Mouse (Mus musculus) R1 (cell line): ENCODE measurements around the gene Ifit3b.
"Not testable (repeated sequence)": the region's sequence is repeated elsewhere in the genome, so short reads cannot be mapped to it uniquely, and the experiment has no call there.

Source experiments
- DNase-seq: peaks from one replicate; pipeline ENCODE4 v3.0.0-alpha.2; 2018; ENCODE audit warnings: low read depth, low spot score

The Ifit3b gene

GRCm38 (mm10) chr19:34607237-34608051 is at the start of gene Ifit3b:
Ifit3b (plus strand) TSS chr19:34607970.
- not testable (repeated sequence) for DNase-seq

DNA sequence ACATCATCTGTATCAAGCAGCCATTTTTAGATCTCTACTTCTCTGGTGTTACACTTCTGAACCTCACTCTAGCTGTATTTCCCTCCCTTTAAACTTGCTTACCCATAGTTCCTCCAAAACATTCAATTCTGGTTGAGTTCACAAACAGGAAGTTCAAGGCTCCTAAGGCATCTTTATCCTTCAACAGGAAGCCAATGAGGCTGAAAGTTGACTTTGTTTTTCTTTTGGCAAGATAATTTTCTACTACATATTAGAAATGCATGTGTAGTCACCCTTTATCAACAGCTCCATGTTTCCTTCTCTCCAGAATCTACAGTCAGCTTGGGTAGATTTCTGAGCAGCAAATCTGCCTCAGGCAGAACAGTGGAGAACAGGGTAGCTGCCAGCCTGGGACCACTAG is 45.2 kb upstream of the Ifit3b start:
- DNase-seq, result no peak

DNA sequence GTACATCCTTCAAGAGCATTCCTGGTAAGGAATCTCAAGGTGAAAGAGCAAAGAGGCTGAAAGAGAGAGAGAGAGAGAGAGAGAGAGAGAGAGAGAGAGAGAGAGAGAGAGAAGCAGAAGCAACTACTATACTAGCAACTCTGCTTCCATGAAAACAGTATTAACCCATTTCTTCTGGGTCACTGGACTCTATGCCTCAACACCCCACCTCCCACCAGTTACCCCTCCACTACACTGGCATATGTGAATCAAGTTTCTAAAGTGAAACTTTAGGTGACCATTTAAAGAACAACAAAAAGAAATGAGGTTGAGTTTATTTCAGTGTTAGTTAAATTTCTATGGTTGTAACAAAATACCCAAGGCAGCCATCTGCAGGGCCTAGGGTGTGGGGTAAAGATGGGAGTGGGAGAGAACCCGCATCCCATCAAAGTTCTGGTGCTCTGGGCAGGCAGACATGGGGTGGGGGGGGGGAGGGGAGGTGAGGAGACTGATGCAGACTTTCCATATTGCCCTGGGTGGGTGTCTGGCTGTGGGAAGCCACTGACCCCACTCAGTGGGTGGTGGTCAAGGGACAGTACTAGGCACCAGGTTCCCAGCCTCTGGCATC is 41.5 kb upstream of the Ifit3b start:
- no peak for DNase-seq

- DNase-seq, result no peak
These were observed 38.5 kb upstream of the Ifit3b start for GRCm38 (mm10) chr19:34568988-34569895.

DNA sequence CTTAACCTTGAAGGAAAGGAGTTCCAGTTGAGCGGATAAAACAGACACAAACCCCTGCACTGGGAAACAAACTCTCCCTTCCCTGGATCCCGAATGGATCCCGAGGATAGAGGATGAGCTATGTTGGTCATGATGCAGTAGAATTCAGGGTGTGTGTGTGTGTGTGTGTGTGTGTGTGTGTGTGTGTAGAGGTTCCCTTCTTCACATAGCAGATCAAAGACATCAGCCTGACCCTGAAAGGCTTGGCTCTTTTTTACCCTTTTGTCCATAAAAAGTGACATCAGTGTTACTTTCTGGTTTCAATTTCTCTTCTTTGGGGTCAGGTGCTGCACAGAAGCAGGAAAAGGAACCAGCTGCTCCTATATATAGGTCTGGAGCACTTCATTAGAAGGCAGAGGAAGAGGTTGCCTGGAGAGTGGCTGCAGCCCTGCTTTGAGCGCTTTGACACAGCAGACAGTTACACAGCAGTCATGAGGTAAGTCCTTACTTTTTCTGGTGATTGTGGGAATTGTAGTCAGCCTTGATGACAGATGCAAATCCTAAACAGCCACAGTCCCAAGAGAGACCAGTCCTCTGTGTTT is 37.8 kb upstream of the Ifit3b start:
- DNase-seq, result no peak

GRCm38 (mm10) chr19:34571080-34571479 is 36.7 kb upstream of the Ifit3b start:
- DNase-seq, result no peak

GRCm38 (mm10) chr19:34573650-34574049 is 34.1 kb upstream of the Ifit3b start:
- no peak for DNase-seq

DNA sequence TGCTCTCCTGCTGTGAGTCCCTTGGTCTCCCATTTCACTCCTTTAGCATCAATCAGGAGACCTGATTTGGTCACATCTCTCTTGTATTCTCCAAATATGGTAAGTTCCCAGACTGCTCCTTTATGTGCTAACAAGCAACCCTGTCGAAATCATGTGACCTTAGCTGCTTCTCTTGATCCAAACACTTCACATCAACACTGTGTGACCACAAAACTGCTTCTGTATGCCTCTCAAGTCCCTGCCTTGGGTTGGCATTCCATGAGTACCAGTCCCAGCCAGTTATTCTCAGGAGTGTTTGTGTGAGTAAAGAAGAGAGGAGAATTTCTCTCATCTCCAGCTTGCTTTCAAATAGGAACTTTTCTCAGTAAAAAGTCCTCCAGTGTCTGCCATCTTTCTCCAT is 30.6 kb upstream of the Ifit3b start:
- no peak for DNase-seq

DNA sequence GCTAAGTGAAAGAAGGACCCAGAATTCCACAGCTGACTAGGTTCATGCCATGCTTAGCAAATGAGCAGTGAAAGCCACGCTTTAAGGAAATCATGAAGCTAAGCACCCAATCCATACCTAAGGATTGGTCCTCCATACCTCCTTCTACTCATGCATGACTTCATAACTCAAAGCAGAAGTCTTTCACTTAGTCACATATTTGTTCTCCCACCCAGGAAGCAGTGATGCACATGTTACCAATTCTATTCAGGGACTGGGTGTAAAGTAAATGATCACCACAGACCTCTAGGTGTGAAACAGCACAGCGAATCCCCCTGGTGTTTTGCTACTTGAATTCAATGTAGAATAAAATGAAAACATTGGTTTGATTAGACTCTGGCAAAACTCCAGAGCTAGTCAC is 25.1 kb upstream of the Ifit3b start:
- DNase-seq, result not testable (repeated sequence)

DNA sequence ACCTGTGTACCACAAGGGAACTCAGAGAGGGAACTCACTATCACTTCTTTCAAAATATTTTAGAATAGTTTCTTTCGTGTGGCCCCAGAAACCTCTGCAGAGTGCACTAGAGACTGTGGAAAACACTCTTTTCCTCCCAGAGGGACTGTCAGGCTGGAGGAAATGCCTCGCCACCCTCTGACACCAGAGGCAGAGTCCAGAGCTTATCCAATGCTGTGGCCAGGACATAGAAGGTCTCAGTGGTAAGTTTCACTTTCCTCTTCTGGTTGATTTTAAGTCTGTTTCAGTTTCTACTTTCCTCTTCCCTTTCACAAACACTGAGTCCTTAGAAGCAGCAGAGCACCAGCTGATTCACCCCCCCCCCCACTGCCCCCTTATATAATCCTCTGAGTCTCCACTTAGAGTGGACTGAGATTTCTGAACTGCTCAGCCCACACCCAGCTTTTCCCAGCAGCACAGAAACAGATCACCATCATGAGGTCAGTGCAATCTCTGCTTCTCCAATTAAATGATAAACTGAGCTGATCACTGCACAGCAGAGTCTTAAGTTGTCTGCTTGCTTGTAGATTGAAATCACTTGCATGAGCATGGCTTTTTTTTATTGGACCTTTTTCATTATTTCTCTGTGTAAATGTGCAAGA is 24.5 kb upstream of the Ifit3b start, which contains the start of gene Ifit3:
TSS of gene Ifit3 (plus strand) at position 406 of the 641 bp plus-strand sequence.
- not testable (repeated sequence) for DNase-seq

- DNase-seq, result not testable (repeated sequence)
These were observed 21.9 kb upstream of the Ifit3b start for GRCm38 (mm10) chr19:34585740-34586458.

- not testable (repeated sequence) for DNase-seq
These were observed 19.7 kb upstream of the Ifit3b start for GRCm38 (mm10) chr19:34587898-34588692.

GRCm38 (mm10) chr19:34588959-34589358 is 18.8 kb upstream of the Ifit3b start:
- DNase-seq, result no peak

DNA sequence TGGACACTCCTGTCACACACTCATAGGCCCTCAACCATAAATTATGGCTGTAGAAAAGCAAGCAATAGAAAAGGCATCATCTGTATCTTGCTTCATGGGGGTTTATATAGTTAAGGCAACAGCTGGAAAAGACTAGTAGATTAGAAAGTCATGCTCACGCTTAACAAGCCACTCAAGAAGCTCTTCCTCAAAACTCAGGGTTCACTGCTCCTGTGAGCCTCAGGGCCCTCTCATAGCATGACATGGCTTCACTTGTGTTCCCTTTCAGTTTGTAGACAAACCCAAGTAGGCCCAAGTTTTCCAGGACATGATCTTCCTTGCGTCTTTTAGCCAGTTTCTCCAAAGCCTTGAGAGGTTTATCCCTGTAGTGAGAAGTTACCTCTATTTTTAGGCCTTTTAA is 14.3 kb upstream of the Ifit3b start:
- no peak for DNase-seq

GRCm38 (mm10) chr19:34594523-34594922 is 13.2 kb upstream of the Ifit3b start:
- DNase-seq, result not testable (repeated sequence)

DNA sequence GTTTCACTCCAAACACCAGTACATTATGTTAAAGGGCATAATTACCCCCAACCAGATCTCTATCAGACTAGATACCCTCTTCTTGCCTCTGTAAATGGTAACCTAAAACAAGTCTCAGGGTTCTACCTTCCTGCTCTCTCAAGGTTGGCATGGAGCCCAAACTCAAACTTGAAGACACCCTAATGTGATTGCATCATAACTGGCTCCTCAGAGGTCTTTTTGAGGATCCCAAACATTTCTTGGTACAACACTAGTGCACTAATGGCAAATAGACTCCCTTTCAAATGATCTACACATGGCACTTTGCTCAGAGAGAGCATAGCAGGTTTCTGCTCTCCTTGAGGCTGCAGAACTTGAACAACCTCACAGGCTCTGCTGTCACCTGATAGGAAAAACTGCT is 11.0 kb upstream of the Ifit3b start:
- no peak for DNase-seq

DNA sequence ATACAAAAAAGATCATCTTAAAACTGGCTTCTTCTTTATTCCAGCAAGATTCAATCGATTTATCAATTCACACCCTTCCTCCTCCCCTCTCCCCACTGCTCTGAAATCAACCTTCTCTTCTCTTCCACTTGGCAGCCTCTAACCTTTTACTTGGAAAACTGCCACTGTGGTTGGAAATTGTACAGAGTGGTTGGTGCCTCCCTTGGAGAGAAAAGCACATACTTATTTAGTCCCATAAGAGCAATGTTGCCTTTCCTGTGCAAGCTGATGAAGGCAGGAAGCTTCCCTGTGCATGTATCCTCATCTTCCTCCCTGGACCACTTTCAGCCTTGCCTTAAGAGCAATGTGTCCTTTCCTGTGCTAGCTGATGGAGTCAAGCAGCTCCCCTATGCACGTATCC is 9.4 kb upstream of the Ifit3b start:
- no peak for DNase-seq

DNA sequence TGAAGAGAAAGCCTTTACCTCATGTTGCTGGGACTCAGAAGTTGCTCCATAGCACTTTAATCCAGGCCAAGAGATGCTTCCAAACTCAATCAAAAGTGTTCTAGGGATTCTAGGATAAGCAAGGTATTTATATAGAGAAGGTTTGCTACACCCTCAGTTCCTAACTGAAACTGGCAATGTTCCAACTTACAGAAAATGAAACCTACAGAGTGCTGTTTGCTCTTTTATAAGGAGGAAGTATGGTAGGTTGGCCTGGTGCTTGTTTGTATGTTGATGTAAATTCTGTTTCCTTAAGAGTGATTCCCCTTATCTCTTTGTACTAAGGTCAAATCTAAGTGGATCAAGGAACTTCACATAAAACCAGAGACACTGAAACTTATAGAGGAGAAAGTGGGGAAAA is 8.5 kb upstream of the Ifit3b start:
- not testable (repeated sequence) for DNase-seq

GRCm38 (mm10) chr19:34601888-34602287 is 5.9 kb upstream of the Ifit3b start, which contains the start of gene Ifit1bl1:
Ifit1bl1 (minus strand) TSS chr19:34601956.
- not testable (repeated sequence) for DNase-seq

DNA sequence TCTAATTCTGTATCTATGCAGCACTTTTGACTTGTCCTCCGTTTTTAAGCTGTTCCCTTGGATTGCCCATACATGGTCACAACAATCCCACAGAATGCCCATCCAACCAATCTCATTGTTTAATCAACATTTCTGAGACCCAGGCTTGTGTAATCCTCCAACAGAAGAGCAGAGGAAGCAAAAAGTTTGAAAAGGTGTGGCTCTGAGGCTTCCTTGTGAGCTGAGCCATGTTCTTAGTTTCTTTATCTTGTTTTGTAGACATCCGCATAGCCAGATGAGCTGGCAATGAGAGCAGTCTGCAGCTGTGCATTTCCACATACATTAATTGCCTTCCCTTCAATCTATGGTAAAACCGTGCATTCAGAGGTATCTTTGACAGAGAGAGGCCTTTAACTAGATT is 2.3 kb upstream of the Ifit3b start:
- DNase-seq, result no peak
